Mouse (Mus musculus): ENCODE data around the gene Tbcd.

Tbcd gene

GRCm38 (mm10) chr11:121564265-121564664 is 112.5 kb downstream of the Tbcd start:
- no peak for DNase-seq (ENCODE audit: low spot score in 2 of 2)

GRCm38 (mm10) chr11:121581856-121582255 is 130.1 kb downstream of the Tbcd start:
- DNase-seq (ENCODE audit: low spot score in 2 of 2): no peak

- DNase-seq (ENCODE audit: low spot score in 2 of 2): no peak
Observed at GRCm38 (mm10) chr11:121597254-121597653, 145.5 kb downstream of the Tbcd start.

- DNase-seq (ENCODE audit: low spot score in 2 of 2): no peak
Observed at GRCm38 (mm10) chr11:121601422-121601821, 149.7 kb downstream of the Tbcd start.

GRCm38 (mm10) chr11:121605604-121606003 is 153.9 kb downstream of the Tbcd start:
- no peak for DNase-seq (ENCODE audit: low spot score in 2 of 2)

GRCm38 (mm10) chr11:121610976-121611375 is 159.2 kb downstream of the Tbcd start:
- no peak for DNase-seq (ENCODE audit: low spot score in 2 of 2)

GRCm38 (mm10) chr11:121615961-121616485 is 164.3 kb downstream of the Tbcd start:
- DNase-seq (ENCODE audit: low spot score in 2 of 2): no peak

- no peak for DNase-seq (ENCODE audit: low spot score in 2 of 2)
Observed at GRCm38 (mm10) chr11:121616501-121616900, 164.8 kb downstream of the Tbcd start.

- no peak for DNase-seq (ENCODE audit: low spot score in 2 of 2)
Observed at GRCm38 (mm10) chr11:121617371-121617770, 165.6 kb downstream of the Tbcd start.

- no peak for DNase-seq (ENCODE audit: low spot score in 2 of 2)
Observed at GRCm38 (mm10) chr11:121625007-121625406, 173.3 kb downstream of the Tbcd start.

GRCm38 (mm10) chr11:121627521-121627920 is 175.8 kb downstream of the Tbcd start:
- no peak for DNase-seq (ENCODE audit: low spot score in 2 of 2)

GRCm38 (mm10) chr11:121629529-121629928 is 177.8 kb downstream of the Tbcd start:
- no peak for DNase-seq (ENCODE audit: low spot score in 2 of 2)

GRCm38 (mm10) chr11:121630406-121630805 is 178.7 kb downstream of the Tbcd start:
- DNase-seq (ENCODE audit: low spot score in 2 of 2): no peak

GRCm38 (mm10) chr11:121631410-121631809 is 179.7 kb downstream of the Tbcd start:
- DNase-seq (ENCODE audit: low spot score in 2 of 2): no peak

- DNase-seq (ENCODE audit: low spot score in 2 of 2): no peak
Observed at GRCm38 (mm10) chr11:121636646-121637045, 184.9 kb downstream of the Tbcd start.

- no peak for DNase-seq (ENCODE audit: low spot score in 2 of 2)
Observed at GRCm38 (mm10) chr11:121641501-121642145, 189.9 kb downstream of the Tbcd start.

GRCm38 (mm10) chr11:121645394-121645793 is 193.6 kb downstream of the Tbcd start:
- no peak for DNase-seq (ENCODE audit: low spot score in 2 of 2)

- no peak for DNase-seq (ENCODE audit: low spot score in 2 of 2)
Observed at GRCm38 (mm10) chr11:121647321-121647720, 195.6 kb downstream of the Tbcd start.

GRCm38 (mm10) chr11:121648166-121648565 is 196.4 kb downstream of the Tbcd start:
- DNase-seq (ENCODE audit: low spot score in 2 of 2): no peak

GRCm38 (mm10) chr11:121649900-121650299 is 198.2 kb downstream of the Tbcd start:
- DNase-seq (ENCODE audit: low spot score in 2 of 2): no peak

- no peak for DNase-seq (ENCODE audit: low spot score in 2 of 2)
Observed at GRCm38 (mm10) chr11:121650668-121651067, 198.9 kb downstream of the Tbcd start.

- DNase-seq (ENCODE audit: low spot score in 2 of 2): no peak
Observed at GRCm38 (mm10) chr11:121651556-121651955, 199.8 kb downstream of the Tbcd start.

GRCm38 (mm10) chr11:121651983-121652382 is 200.2 kb downstream of the Tbcd start:
- DNase-seq (ENCODE audit: low spot score in 2 of 2): no peak

All from spleen, postnatal 14 days (tissue).